Mouse (Mus musculus) embryonic facial prominence, embryonic 15.5 days (tissue): ENCODE data around the gene AI854703. TPM values are rescaled to one million over a fixed set of nuclear protein-coding genes. Genes with fewer than 3 reads are reported as not detected.

Source experiments
- ATAC-seq: fragments of 200-750 bp; cut with Nextera tagmentation; 2 replicates; pipeline ENCODE4 v1.8.0; 2017; ENCODE audit warnings: low read depth, moderate TSS enrichment; ENCODE audit not compliant: insufficient number of reproducible peaks, low FRiP score, low TSS enrichment
- H3K27ac ChIP-seq: fragments of 300-500 bp; sonication (generic); replicated peaks from 2 replicates; pipeline ENCODE4 v1.5.1; 2015; ENCODE audit warnings: mild to moderate bottlenecking, inconsistent platforms
- H3K27me3 ChIP-seq: fragments of 300-500 bp; sonication (generic); 2 replicates; pipeline ENCODE4 v1.6.1; 2015; ENCODE audit warnings: inconsistent platforms
- H3K36me3 ChIP-seq: fragments of 300-500 bp; sonication (generic); 2 replicates; pipeline ENCODE4 v1.6.1; 2015; ENCODE audit warnings: mild to moderate bottlenecking, inconsistent platforms
- H3K4me1 ChIP-seq: fragments of 300-500 bp; sonication (generic); 2 replicates; pipeline ENCODE4 v1.6.1; 2015; ENCODE audit warnings: inconsistent platforms
- H3K4me2 ChIP-seq: fragments of 300-500 bp; sonication (generic); replicated peaks from 2 replicates; pipeline ENCODE4 v1.6.1; 2015; ENCODE audit warnings: mild to moderate bottlenecking, inconsistent platforms
- H3K4me3 ChIP-seq: fragments of 300-500 bp; sonication (generic); replicated peaks from 2 replicates; pipeline ENCODE4 v1.5.1; 2015; ENCODE audit warnings: mild to moderate bottlenecking, inconsistent platforms
- H3K9ac ChIP-seq: fragments of 300-500 bp; sonication (generic); 2 replicates; pipeline ENCODE4 v1.6.1; 2015; ENCODE audit warnings: inconsistent platforms
- H3K9me3 ChIP-seq: fragments of 300-500 bp; sonication (generic); replicated peaks from 2 replicates; pipeline ENCODE4 v1.6.1; 2016; ENCODE audit warnings: inconsistent platforms
- WGBS: fragments of 180-500 bp; shearing (Covaris S2); methylation state at CpG from one replicate; pipeline ENCODE4 v1.1.7; 2015; 5-methylcytosine and 5-hydroxymethylcytosine counted together
- polyA plus RNA-seq: library from polyadenylated mRNA; unstranded; fragments of >200 nt; fragmentation: Nextera tagmentation; extraction: Ambion mirVana; gene quantifications from 2 replicates; pipeline ENCODE4 v1.2.1, GENCODE M21; 2015

Gene AI854703
- polyA plus RNA-seq, 1 experiment from 2014 or later: 1.5 TPM

DNA sequence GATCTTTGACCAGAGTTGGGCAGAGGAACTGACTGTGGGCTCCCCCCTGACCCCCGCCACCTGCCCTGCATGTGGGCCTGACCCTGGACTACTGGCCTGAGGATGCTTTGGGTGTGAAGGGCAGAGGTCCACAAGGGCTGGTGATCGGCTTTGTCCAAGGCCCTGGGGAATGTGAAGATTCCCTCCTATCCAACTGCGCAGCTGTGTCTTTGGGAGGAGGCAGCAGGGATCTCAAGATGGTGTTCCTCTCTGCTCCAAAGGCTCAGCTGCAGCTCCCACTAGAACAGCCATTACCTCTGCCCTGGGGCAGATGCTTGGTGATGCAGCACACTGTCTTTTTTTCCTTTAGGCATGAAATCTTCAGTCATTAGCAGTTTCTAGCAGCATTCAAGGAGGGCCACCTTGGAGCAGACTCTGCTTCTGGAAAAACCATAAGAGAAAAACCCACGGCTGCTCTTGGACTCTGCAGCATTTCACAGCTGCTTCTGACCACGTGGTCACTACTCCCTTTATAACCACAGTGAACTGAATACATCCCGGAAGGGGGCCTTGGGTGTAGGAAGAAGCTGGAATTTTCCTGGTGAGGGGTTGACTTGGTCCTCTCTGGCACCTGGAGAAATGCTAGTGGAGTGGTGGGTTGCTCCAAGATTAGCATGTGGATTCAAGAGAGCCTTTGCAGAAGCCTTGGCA lies 11.4 kb downstream of the AI854703 start:
- H3K4me3 ChIP-seq: no peak overlapping the region
- no peaks in the 10 kb centered on the region for H3K9me3 ChIP-seq
- H3K4me1 ChIP-seq: no peaks in the 10 kb centered on the region
- H3K27ac ChIP-seq: no peak overlapping the region
- no peaks in the 10 kb centered on the region for H3K27me3 ChIP-seq
- no peak overlapping the region for H3K4me2 ChIP-seq
- H3K36me3 ChIP-seq: no peaks in the 10 kb centered on the region
- 58% methylated on average over 6 of the region's 6 CpGs for WGBS
- ATAC-seq: no peak
- no peak overlapping the region for H3K9ac ChIP-seq

- no peaks in the 10 kb centered on the region for H3K4me1 ChIP-seq
- no peak overlapping the region for H3K4me3 ChIP-seq
- H3K9ac ChIP-seq: no peak overlapping the region
- WGBS: 64% methylated on average over 2 of the region's 2 CpGs
- H3K27ac ChIP-seq: no peak overlapping the region
- no peaks in the 10 kb centered on the region for H3K36me3 ChIP-seq
- ATAC-seq: no peak
- H3K4me2 ChIP-seq: no peak overlapping the region
- no peaks in the 10 kb centered on the region for H3K9me3 ChIP-seq
- H3K27me3 ChIP-seq: no peaks in the 10 kb centered on the region
Observed at GRCm38 (mm10) chr6:48638553-48638952, 12.0 kb downstream of the AI854703 start.

DNA sequence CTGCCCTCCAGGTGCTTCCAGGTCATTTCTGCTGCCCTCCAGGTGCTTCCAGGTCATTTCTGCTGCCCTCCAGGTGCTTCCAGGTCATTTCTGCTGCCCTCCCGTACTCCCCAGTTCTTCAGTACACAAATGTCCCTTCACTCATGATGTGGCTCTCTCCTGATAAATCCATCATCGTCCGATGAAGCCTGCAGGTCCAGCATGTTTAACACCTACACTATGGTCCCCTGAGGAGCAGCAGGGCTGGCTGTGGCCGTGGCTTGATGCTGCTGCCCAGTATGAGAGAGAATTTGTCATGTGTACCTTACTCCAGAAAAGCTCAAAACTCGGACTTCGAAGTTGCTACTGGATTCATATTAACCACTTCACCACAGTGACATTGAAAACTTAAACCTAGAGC lies 14.8 kb downstream of the AI854703 start:
- no peak overlapping the region for H3K4me2 ChIP-seq
- no peaks in the 10 kb centered on the region for H3K36me3 ChIP-seq
- no peaks in the 10 kb centered on the region for H3K9me3 ChIP-seq
- 71% methylated on average over 6 of the region's 6 CpGs for WGBS
- H3K27ac ChIP-seq: no peak overlapping the region
- H3K27me3 ChIP-seq: no peaks in the 10 kb centered on the region
- H3K9ac ChIP-seq: no peak overlapping the region
- ATAC-seq: no peak
- H3K4me3 ChIP-seq: no peak overlapping the region
- H3K4me1 ChIP-seq: no peaks in the 10 kb centered on the region

DNA sequence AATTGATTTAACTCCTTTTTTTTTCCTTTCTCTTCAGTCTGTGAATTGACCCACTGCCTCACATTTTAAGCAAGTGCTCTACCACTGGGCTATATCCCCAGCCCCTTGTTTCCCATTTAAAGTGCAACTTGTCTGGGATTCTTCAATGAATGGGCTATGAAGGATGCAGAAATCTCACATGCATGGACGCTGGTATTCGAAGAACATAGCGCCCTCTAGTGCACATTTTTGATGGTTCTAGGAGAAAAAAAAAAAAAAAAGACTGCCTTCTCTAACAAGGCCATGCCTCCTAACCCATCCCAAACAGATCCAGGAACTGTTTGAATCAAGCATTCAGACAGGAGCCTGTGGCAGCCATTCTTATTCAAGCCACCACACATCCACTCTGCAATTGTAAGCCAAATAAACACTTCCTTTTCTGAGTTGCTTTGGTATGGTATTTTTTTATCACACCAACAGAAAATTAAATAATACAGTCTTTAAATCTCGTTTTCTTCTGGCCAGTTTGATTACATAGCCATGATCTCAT lies 16.3 kb downstream of the AI854703 start:
- ATAC-seq: no peak
- Histone ChIP-seq H3K4me3 (no peak overlapping the region), H3K36me3 (no peaks in the 10 kb centered on the region), H3K9ac (no peak overlapping the region), H3K27me3 (no peaks in the 10 kb centered on the region), H3K4me2 (no peak overlapping the region), H3K27ac (no peak overlapping the region), H3K4me1 (no peaks in the 10 kb centered on the region), H3K9me3 (no peaks in the 10 kb centered on the region)
- WGBS: 20% methylated on average over 4 of the region's 4 CpGs

- H3K4me2 ChIP-seq: no peak overlapping the region
- no peak overlapping the region for H3K27ac ChIP-seq
- H3K4me3 ChIP-seq: no peak overlapping the region
- 12% methylated on average over 12 of the region's 12 CpGs for whole genome bisulfite sequencing
- H3K27me3 ChIP-seq: no peaks in the 10 kb centered on the region
- no peaks in the 10 kb centered on the region for H3K9me3 ChIP-seq
- no peaks in the 10 kb centered on the region for H3K36me3 ChIP-seq
- no peaks in the 10 kb centered on the region for H3K4me1 ChIP-seq
- no peak for ATAC-seq
- H3K9ac ChIP-seq: no peak overlapping the region
Observed at GRCm38 (mm10) chr6:48645660-48646308, 19.2 kb downstream of the AI854703 start.

- Histone ChIP-seq H3K36me3 (no peaks in the 10 kb centered on the region), H3K9ac (no peak overlapping the region), H3K4me2 (no peak overlapping the region), H3K4me1 (no peaks in the 10 kb centered on the region), H3K27ac (no peak overlapping the region), H3K4me3 (no peak overlapping the region), H3K27me3 (no peaks in the 10 kb centered on the region), H3K9me3 (no peaks in the 10 kb centered on the region)
- ATAC-seq: no peak
- WGBS: 82% methylated on average over 4 of the region's 4 CpGs
Observed at GRCm38 (mm10) chr6:48646309-48646690, 19.7 kb downstream of the AI854703 start.

GRCm38 (mm10) chr6:48646995-48647394 lies 20.4 kb downstream of the AI854703 start, which contains the start of gene Gimap8:
Gimap8 (plus strand) TSS chr6:48647234.
- Histone ChIP-seq H3K36me3 (no peaks in the 10 kb centered on the region), H3K9ac (no peak within 1 kb of the TSS), H3K27ac (no peak within 1 kb of the TSS), H3K4me2 (no peak within 1 kb of the TSS), H3K4me1 (no peaks in the 10 kb centered on the region), H3K4me3 (no peak within 1 kb of the TSS), H3K27me3 (no peaks in the 10 kb centered on the region), H3K9me3 (no peaks in the 10 kb centered on the region)
- no peak for ATAC-seq
- 44% methylated on average over 3 of the region's 3 CpGs for WGBS

DNA sequence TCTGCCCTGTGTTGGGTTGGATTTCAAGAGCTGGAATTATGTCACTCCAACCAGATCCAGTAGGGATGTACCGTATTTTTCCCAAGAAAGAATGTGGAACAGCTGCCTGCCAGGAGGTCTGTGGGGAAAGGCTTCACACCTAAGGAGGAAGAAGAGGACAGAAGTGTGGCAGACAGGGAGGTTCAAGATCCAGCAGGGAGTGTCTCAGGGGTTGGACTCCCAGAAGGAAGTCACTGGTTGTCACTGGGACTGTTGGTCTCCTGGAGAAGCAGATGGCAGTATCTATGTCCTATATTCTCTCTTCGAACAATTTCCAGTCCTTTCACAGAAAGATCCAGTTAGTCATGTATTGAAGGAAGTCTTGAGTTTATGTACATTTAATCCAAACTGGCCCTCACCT lies 21.0 kb downstream of the AI854703 start:
- no peaks in the 10 kb centered on the region for H3K4me1 ChIP-seq
- H3K4me3 ChIP-seq: no peak overlapping the region
- H3K27ac ChIP-seq: no peak overlapping the region
- H3K9ac ChIP-seq: no peak overlapping the region
- H3K36me3 ChIP-seq: no peaks in the 10 kb centered on the region
- no peak overlapping the region for H3K4me2 ChIP-seq
- WGBS: 70% methylated on average over 2 of the region's 2 CpGs
- H3K9me3 ChIP-seq: no peaks in the 10 kb centered on the region
- no peak for ATAC-seq
- no peaks in the 10 kb centered on the region for H3K27me3 ChIP-seq

GRCm38 (mm10) chr6:48648779-48649178 lies 22.2 kb downstream of the AI854703 start:
- no peak overlapping the region for H3K4me2 ChIP-seq
- ATAC-seq: no peak
- WGBS: 78% methylated on average over 4 of the region's 4 CpGs
- no peaks in the 10 kb centered on the region for H3K9me3 ChIP-seq
- no peak overlapping the region for H3K4me3 ChIP-seq
- no peak overlapping the region for H3K9ac ChIP-seq
- H3K27me3 ChIP-seq: no peaks in the 10 kb centered on the region
- no peaks in the 10 kb centered on the region for H3K36me3 ChIP-seq
- no peaks in the 10 kb centered on the region for H3K4me1 ChIP-seq
- H3K27ac ChIP-seq: no peak overlapping the region

DNA sequence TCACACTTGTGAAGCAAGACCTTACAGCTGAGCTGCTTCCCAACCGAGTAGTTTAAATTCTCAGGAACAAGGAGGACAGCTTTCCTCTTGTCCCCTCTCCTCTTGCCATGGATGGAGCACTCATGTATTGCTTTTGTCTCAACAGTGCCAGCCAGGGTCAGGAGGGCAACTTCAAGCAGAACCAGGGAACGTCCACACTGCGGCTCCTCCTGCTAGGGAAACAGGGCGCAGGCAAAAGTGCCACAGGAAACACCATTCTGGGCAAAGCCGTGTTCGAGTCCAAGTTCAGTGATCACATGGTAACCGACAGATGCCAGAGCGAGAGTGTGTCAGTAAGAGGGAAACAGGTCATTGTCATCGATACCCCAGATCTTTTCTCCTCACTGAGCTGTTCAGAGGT lies 23.5 kb downstream of the AI854703 start:
- H3K4me1 ChIP-seq: no peaks in the 10 kb centered on the region
- no peak overlapping the region for H3K4me2 ChIP-seq
- H3K27me3 ChIP-seq: no peaks in the 10 kb centered on the region
- no peaks in the 10 kb centered on the region for H3K9me3 ChIP-seq
- no peak overlapping the region for H3K27ac ChIP-seq
- no peak for ATAC-seq
- no peak overlapping the region for H3K9ac ChIP-seq
- H3K4me3 ChIP-seq: no peak overlapping the region
- 83% methylated on average over 9 of the region's 9 CpGs for WGBS
- H3K36me3 ChIP-seq: no peaks in the 10 kb centered on the region

DNA sequence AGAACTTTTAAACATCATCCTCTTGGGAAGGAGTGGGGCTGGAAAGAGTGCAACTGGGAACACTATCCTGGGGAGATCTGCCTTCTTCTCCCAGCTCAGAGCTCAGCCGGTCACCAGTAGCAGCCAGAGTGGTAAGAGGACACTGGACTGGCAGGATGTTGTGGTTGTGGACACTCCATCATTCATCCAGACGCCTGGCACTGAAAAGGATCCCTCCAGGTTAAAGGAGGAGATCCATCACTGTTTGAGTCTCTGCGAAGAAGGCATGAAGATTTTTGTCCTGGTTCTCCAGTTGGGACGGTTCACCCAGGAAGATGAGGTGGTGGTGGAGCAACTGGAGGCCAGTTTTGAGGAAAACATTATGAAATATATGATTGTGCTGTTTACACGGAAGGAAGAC lies 32.2 kb downstream of the AI854703 start:
- H3K9ac ChIP-seq: no peak overlapping the region
- no peaks in the 10 kb centered on the region for H3K36me3 ChIP-seq
- no peak overlapping the region for H3K27ac ChIP-seq
- no peak overlapping the region for H3K4me2 ChIP-seq
- H3K9me3 ChIP-seq: no peaks in the 10 kb centered on the region
- H3K4me1 ChIP-seq: no peaks in the 10 kb centered on the region
- no peak overlapping the region for H3K4me3 ChIP-seq
- no peaks in the 10 kb centered on the region for H3K27me3 ChIP-seq
- 77% methylated on average over 5 of the region's 5 CpGs for WGBS
- no peak for ATAC-seq

- Histone ChIP-seq H3K4me2 (no peak overlapping the region), H3K4me1 (no peaks in the 10 kb centered on the region), H3K27me3 (no peaks in the 10 kb centered on the region), H3K36me3 (no peaks in the 10 kb centered on the region), H3K27ac (no peak overlapping the region), H3K9ac (no peak overlapping the region), H3K4me3 (no peak overlapping the region), H3K9me3 (no peaks in the 10 kb centered on the region)
- no peak for ATAC-seq
- 75% methylated on average over 4 of the region's 4 CpGs for WGBS
Observed at GRCm38 (mm10) chr6:48664750-48665149, 38.2 kb downstream of the AI854703 start.
